Mouse (Mus musculus): Measurements from ENCODE around the gene Pitpnm3.
"Not testable (repeated sequence)": the region's sequence is repeated elsewhere in the genome, so short reads cannot be mapped to it uniquely, and the experiment has no call there.

Pitpnm3 gene

DNA sequence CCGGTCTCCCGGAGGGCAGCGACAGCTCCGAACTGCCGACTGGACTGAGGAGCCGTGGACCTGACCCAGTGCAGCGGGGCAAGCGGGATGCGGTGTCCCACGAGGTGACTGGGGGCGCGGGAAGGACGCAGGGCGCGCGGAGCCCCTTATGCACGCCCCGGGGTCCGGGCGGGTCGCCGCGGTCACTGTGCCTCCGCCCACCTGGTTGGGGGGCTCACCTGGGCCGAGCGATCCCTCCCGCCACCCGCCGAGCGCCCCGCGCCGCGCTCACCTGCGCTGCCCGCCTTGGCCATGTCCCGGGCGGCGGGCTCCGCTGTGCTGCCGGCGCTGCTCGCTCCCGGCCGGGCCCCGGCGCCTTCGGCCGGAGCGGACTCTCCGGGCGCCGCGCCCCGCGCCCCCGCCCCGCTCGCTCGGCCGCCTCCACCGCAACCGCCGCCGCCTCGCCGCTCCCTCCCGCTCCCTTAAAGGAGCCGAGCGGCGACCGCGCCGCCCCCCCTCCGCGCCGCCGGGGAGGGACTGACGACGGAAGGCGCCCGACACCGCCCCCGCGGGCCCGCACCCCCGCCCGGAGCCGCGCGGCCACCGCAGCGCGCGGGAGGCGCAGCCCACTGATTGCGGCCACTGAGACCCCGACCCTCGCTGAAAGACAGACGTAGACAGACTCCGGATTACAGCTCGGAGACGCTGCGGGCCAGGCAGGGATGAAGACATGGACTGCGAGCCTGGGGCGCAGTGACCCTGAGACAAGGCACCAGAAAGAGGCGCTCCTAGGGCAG is at the start of gene Pitpnm3:
Gene Pitpnm3, minus strand, starts transcription at position 396 of the 776 bp plus-strand sequence.
- no peak for DNase-seq (ENCODE audit: low read depth, low spot score)

DNA sequence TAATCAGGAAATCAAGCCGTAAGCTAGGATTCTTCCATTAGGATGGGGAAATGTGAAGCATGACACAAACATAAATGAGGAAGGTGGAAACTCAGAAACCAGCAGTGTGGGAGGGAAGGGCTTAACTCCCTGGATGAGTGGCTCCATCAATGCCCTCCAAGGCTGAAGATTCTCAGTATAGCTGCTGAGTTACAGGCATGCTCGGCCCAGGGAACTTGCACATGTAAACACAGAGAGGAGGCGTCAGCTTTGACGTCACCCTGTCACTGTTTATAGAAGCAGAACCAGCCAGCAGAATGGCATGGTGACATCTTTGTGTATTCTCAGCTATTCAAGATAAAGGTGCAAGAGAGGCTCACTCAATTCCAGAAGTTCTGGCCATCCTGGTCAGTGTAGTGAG is 48.7 kb upstream of the Pitpnm3 start:
- no peak for DNase-seq (ENCODE audit: low read depth, low spot score)

DNA sequence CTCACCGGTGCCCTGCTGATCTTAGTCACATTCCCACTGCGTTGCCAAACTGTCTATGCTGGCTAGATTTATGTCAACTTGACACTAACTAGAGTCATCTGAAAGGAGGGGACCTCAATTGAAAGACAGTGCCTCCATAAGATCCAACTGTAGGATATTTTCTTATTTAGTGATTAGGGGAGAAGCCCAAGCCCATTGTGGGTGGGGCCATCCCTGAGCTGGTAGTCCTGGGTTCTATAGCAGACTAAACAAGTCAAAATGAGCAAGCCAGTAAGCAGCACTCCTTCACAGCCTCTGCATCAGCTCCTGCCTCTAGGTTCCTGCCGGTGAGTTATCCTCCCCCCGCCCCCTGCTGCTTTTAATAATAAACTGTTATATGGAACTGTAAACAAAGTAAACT is 45.6 kb upstream of the Pitpnm3 start:
- no peak for DNase-seq (ENCODE audit: low read depth, low spot score)

DNA sequence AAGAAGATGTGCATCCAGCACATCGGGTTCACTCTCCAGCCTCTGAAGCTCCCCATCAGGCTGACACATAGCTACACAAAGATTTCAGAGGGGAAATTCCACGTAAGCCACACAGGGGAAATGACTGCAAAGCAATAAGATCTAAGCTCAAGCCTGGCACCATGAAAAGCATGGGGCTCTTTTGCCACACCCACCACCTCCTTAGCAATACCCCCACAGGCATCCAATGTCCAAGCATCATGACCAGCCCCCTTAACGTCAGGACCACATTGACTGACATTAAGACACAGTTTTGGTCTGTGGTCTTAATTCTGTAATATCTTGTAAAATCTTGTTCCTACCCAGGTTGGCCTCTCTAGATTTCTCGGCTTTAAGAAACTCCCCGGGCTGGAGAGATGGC is 45.0 kb upstream of the Pitpnm3 start:
- DNase-seq (ENCODE audit: low read depth, low spot score) = no peak

DNA sequence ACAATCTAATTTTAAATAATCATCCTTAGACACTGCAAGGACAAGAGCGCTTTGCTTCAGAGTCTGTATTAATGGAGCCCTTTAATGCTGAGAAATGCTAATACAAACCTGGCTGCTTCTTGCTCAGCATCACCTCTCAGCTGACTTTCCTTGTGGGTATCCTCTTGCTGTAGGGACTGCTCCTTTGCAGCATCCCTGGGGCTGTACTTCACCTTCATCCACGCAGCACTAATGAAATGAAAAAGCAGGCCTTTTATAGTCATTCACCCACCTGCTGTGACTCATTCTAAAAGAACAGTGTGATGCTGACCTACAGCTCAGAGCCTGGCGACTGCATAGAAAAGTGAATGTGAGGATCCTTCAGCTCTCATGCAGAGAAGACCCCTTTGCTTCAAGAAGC is 41.0 kb upstream of the Pitpnm3 start:
- no peak for DNase-seq (ENCODE audit: low read depth, low spot score)

DNA sequence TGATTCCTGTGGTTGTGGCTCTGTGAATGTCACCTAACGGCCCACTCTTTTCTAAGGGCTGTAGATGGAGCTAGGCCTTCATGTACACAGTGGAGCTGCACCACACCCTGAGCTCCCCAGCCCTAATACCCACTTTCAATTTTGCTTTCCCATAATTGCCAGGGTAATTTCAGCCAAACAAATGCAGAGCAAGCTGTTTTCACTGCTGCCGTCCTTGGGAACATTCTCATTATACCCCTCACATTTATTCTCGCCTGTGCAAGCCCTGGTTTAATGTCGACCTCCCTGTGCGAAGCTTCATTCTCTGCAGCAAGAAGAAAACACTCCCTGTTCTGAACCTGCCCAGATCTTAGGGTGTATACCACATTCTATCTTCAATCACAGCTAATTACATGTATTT is 40.4 kb upstream of the Pitpnm3 start:
- no peak for DNase-seq (ENCODE audit: low read depth, low spot score)

DNA sequence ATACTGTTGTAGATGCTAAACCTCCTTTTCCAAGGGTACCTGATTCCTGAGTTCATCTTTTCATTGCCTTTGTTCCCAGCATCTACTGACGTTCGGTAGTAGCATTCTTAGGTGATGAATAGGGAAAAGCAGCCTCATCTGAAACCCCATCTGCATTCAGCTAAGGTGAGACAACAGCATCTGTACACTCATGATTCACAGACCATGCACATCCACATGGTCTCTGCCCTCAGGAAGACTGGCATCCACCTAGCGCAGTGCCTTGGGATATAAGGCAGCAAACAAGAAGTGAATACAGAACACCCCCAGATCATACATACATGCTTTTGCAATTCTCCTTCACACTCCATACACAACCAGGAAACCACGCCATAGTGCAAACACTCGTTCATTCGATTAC is 39.1 kb upstream of the Pitpnm3 start:
- DNase-seq (ENCODE audit: low read depth, low spot score) = no peak

DNA sequence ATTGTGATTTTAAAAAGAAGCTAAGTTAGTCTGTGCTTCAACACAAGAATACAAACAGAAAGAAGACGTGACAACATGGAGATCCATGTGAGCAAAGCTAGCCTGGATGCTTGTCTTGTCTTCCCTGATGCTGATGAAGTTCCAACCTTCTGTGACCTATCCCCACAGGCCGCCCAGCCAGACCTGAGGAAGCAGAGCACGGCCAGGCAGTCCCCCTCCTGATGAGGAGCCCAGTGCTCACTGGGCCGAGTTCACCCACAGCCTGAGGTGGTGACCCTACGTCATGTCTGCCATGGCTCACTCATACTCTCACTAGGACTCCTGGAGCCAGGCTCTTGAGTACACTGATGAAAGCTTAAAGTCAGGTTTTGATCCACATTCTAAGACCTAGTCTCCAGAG is 37.9 kb upstream of the Pitpnm3 start:
- no peak for DNase-seq (ENCODE audit: low read depth, low spot score)

DNA sequence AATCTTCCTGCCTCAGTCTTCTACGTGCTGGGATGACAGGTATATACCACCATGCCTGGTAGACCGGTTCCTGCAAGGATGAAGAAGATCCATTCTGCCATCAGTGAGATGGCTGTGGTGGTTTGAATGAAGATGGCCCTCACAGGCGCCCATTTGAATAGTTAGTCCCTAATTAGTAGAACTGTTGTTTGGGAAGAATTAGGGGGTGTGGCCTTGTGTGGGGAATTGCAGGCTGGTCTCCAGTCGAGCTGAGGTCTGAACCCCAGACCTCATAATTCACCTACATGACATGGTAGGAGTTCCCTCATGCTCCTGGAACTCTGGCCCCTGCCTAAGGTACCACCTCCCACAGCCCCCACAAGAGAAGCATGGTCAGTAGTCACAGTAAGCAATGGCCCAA is 36.3 kb upstream of the Pitpnm3 start:
- not testable (repeated sequence) for DNase-seq (ENCODE audit: low read depth, low spot score)

DNA sequence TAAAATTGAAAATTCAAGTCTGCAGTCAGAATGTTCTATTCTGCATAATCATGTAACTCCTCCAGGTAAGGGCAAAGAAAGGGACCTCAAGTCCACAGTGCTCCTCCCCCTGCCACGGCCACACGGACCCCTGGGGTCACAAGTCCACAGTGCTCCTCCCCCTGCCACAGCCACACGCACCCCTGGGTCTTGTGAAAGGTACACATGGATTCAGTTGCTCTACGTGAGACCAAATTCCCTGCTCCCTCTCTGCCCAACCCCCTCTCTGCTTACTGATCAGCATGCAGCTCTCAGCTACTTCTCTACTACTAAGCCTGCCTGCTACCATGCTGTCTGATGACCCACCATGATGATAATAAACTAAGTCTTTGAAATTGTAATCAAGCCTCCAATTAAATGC is 34.3 kb upstream of the Pitpnm3 start:
- no peak for DNase-seq (ENCODE audit: low read depth, low spot score)

DNA sequence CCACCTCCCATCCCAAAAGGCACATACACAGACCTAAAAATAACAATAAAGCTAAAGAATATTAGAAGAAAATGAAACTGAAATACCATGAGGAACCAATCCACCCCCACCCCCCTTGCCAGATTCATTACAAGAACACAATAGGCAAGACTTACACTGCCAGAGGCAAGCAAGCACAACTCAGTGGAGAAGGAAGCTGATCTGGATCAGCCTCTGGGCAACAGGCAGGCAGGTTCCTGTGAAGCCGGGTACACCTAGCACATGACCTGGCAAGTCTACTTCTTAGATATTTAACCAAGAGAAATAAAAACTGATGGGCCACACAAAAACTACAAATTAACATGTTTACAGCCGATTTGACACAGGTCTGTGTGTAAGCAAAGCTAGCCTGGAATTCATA is 27.6 kb upstream of the Pitpnm3 start:
- peak; percentile 12 for DNase-seq (ENCODE audit: low read depth, low spot score)

DNA sequence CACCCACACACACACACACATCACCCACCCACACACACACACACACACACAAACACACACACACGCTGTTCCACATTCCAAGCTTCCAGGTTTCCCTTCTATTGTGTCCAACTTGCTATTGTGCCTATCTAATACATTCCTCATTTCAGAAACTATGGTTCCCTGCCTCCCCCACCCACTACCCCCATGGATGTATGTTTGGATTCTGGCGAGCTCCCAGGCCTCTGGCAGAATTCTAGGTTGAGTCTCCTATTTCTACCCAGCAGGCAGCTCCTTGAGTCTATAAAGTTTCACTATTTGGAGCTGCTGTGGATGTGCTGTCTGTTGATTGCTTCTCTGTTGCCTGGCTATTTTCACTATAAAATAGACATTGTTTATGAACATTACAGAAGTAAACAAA is 21.0 kb upstream of the Pitpnm3 start:
- no peak for DNase-seq (ENCODE audit: low read depth, low spot score)

DNA sequence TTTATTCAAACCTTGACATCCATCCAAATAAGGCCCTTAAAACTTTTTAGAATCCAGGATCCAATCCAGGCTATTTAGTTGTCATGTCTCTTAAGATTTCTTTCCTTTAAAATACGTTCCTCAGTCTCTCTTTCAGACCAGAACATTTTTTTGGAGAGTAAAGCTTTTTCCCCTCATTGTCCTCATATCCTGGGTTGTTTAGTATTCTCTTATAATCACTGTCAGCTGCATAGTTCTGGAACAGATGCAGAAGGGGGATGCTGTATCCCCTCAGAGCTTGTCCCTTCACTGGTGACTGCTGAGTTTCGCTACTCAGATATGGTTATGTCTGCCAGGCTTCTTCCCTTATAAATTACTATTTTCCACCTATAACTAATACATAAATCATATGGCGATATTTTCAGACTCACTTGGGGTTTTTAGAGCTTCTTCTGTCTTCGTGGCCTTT is 20.4 kb upstream of the Pitpnm3 start:
- DNase-seq (ENCODE audit: low read depth, low spot score) = no peak

DNA sequence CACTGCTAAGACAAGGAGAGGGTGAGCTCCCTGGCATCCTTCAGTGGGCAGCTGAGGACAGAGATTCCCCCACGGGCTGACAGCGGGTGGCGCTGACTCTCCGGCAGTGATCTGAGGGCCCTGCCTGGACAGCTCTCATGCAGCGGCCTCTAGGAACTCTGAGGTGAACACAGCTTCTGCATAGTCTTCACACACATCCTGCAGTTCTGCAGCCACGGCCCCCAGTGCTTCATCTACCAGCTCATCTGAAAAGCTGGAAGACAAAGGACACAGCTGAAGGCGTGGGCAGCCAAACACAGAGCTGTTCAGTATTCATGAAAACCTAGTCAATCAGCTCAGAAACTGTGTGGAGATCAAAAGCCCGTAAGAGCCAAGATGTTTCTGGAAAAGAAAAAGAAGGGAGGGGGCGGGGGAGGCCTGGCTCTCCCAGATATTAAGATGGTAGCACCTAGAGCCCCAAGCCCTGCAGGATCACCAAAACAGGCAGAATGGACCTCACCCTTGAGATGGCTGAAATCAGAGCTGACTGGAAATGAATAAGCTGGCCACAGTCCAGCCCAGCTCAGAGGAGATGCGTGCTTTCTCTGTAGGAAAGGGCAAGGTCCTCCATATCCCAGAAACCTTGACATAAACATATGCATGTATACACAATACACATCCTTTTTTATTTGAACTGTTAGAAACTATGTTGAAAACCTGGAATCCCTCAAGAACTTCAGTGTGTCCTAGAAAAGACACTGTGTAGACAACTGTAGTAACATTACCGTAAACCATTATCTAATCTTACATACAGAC is 19.8 kb upstream of the Pitpnm3 start:
- no peak for DNase-seq (ENCODE audit: low read depth, low spot score)

DNA sequence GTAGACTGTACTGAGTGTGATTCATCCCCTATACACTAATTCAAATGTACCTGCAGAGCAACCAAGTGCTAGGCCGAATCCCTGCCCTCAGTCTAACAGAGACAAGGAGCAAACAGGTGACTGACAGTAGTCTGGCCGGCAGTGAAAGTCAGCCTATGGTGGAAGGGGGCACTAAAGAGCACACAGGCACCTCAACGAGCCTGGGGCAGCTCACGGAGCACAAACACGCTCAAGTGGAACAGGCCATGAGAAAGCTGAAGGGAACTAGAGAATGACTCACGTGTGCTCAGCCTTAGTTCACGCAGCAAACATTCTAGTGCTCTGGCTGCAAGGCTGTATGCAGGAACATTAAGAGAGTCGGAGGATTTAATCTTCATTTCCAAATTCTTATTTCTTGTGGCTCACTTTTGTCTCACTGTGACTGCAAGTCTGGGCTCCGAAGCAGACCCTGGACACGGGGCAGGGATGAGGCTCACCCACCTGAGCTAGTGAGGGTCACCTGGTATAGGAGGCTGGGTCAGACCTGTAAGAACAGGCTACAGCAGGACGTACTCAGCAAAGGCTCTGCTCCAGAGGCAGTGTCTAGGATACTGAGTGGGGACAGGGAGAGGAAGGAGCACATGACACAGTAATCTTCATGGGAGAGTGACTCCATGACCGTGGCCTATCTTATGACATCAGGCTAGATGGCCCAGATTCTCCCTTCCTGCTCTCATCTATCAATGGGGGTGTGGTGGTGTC is 17.7 kb upstream of the Pitpnm3 start:
- DNase-seq (ENCODE audit: low read depth, low spot score) = peak; percentile 60

DNA sequence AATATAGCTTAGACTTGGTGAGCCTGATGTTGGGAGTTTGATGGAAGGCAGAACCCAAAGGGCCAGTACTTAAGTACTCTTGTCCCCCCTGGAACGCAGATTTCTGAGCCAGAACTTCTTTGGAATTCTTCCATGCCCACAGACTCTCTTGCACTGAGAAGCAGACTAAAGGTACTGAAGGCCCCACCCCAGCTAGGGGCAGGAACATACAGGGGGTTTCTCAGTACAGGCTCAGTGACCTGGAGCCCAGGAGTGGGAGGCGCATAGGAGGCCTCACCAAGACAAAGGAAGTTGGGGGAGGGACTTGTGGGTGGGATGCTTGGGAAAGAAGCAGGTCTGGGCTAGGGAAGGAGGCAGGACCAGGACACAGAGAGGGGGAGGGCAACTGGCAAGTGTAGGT is 15.5 kb upstream of the Pitpnm3 start:
- DNase-seq (ENCODE audit: low read depth, low spot score) = no peak

DNA sequence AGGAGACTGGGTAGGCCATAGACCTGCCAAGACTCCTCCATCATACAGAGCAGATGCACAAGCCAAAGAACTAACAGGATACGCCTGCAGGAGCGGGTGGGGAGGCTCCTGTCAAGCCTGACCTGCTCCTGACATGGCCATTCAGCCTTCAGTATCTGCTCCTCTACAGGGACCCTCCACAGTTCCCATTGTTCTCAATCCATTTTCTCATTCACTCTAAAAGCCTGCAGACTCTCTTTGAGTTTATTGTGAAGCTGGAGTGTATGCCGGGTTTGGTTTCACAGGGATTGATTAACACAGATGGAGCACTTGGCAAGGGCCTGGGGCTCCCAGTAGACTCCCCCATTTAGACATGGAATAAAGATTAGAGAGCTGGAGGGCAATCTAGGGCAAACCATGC is 12.3 kb upstream of the Pitpnm3 start:
- DNase-seq (ENCODE audit: low read depth, low spot score) = no peak

DNA sequence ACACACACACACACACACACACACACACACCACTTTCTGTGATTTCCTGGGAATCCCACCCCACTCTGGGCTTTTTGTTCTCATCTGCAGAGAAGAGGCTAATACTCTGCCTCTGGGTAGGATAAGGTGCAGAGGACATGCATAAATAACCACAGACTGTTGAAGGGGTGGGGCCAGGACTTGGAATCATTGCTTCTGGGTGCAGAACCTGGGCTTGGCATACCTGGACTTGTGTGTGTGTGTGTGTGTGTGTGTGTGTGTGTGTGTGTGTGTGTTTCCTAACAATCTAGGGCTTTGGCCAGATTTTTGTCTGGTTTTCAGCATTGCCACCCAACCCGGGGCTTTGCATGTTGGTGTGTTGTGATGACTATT is 10.3 kb upstream of the Pitpnm3 start:
- no peak for DNase-seq (ENCODE audit: low read depth, low spot score)

DNA sequence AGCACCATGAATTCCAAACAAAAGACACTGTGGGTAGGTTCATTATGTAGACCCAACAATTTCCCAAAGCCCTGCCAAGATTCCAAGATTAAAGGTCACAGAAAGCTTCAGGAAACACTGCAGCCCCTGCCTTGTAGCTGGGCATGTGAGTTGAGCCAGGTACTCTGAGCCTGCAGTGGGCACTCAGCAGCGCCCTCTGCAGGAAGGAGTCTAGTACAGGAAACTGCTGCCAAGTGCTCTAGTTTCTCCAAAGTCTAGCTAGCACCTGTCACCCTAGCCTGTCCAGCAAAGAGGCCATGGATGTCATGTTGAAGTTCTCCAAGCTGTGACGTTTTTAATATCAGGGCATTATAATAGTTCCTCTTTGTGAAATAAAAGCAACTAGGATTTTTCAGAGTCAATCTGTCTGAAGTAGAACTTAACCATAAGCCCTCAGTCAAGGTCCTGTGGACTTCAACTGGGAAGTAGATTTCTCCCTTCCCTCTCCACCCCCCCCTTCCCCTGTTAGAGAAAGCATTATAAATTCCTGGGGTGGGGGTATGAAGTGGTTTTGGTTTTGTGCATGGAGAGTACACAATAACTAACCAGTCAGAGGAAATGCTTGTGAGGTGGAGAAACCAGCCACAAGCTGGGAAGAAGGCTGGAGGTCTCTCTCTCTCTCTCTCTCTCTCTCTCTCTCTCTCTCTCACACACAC is 9.8 kb upstream of the Pitpnm3 start:
- DNase-seq (ENCODE audit: low read depth, low spot score) = peak; percentile 67

DNA sequence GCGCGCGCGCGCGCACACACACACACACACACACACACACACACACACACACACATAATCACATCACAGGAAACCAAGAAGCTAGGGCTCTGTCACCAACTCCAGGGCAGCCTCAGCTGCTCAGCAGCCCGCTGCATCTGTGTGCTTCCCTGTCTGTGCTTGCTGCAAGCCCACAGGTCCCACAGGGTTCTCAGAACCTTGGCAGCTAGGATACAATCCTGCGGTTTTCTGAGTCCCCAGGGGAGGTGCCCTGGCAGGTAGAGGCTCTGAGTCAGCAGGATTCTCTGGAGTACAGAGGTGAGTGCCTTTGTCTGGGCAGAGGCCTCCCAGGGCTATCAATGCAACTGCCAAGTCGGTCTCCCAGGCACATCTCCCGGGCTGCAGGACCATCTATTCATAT is 7.3 kb upstream of the Pitpnm3 start:
- no peak for DNase-seq (ENCODE audit: low read depth, low spot score)

DNA sequence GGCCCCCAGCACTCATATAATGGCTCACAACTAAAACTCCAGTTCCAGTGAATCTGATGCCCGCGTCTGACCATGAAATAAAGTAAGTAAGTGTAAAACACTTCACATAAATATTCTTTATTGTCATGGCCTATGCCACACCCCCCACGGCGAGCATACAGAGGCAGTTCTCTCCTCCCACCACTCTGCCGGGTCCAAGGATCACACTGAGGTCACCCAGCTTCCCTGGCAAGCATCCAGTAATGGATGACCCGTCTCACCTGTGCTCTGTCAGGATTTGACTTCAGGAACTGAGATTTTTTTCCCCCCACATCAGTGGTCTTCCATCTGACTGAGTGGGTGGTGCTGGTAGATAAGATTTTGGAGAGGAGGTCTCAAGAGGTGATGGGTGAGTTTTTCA is 4.6 kb upstream of the Pitpnm3 start:
- no peak for DNase-seq (ENCODE audit: low read depth, low spot score)
